Mouse (Mus musculus) cortical plate, adult 2 months (tissue): Measurements from ENCODE around the gene Cox11.

Experiments
- CTCF ChIP-seq: fragments of 200-500 bp; IDR thresholded peaks from 2 replicates; pipeline ENCODE4 v1.5.1; 2011; ENCODE audit warnings: mild to moderate bottlenecking, control low read depth, low read length; ENCODE audit not compliant: insufficient read depth; ENCODE audit errors: extremely low read depth
- POLR2A ChIP-seq: fragments of 200-500 bp; IDR thresholded peaks from 2 replicates; pipeline ENCODE4 v1.6.1; 2011; ENCODE audit warnings: mild to moderate bottlenecking, low read length, control low read depth; ENCODE audit not compliant: insufficient read depth; ENCODE audit errors: extremely low read depth

GRCm38 (mm10) chr11:90660662-90661061, 22.7 kb downstream of the Cox11 start:
- TF ChIP-seq CTCF (no peak), POLR2A (no peak)
